Mouse (Mus musculus) ES-E14 (cell line): ENCODE measurements at regions not wholly inside any gene's neighbourhood (a gene's known extent, or its start where the extent isn't known, plus 50 kb on each side); places are given as distances from the start of the nearest gene placed in this dataset.

Experiments
- HCFC1 ChIP-seq: IDR thresholded peaks from 2 replicates; pipeline ENCODE4 v1.6.1; 2012; ENCODE audit warnings: low read length, inconsistent platforms, borderline replicate concordance; ENCODE audit not compliant: insufficient read depth
- MAFK ChIP-seq: IDR thresholded peaks from 2 replicates; pipeline ENCODE4 v1.6.1; 2014; ENCODE audit warnings: mild to moderate bottlenecking, low read depth, low read length, inconsistent platforms; ENCODE audit not compliant: insufficient read depth
- ZC3H11A ChIP-seq: IDR thresholded peaks from 2 replicates; pipeline ENCODE4 v1.6.1; 2012; ENCODE audit warnings: low read depth, mild to moderate bottlenecking, inconsistent platforms, low read length, borderline replicate concordance

DNA sequence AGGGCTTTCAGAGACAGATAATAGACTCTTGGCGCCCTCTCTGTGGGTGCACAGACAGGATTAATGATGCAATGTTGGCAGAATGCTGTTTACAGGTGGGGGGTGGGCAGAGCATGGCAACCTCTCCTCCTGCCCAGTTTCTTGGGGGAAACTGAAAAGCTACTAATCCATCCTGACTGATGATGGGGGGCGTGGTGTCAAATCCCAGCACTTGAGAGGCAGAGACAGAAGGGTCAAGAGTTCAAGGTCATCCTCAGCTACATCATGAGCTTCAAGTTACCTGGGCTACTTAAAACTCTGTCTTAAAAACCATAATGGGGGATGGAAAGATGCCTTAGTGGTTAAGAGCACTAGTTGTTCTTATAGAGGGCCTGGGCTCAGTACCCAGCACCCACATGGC lies 52.2 kb upstream of the Zmynd11 start:
- TF ChIP-seq ZC3H11A (no peak), HCFC1 (no peak), MAFK (no peak)
